Mouse (Mus musculus) midbrain, embryonic 11.5 days (tissue): ENCODE measurements around the gene Gm9758. TPM values are rescaled to one million over a fixed set of nuclear protein-coding genes. Genes with fewer than 3 reads are reported as not detected.
"Not testable (repeated sequence)": the region's sequence is repeated elsewhere in the genome, so short reads cannot be mapped to it uniquely, and the experiment has no call there.

Experiments used
- ATAC-seq: fragments of 200-750 bp; cut with Nextera tagmentation; 2 replicates; pipeline ENCODE4 v1.8.0; 2017; ENCODE audit warnings: moderate TSS enrichment, moderate library complexity; ENCODE audit not compliant: low FRiP score
- DNase-seq: peaks from one replicate; pipeline ENCODE4 v3.0.0; 2015; ENCODE audit warnings: low spot score; ENCODE audit errors: missing footprints
- H3K27ac ChIP-seq: fragments of 300-500 bp; sonication (generic); 2 replicates; pipeline ENCODE4 v1.5.1; 2014; ENCODE audit warnings: low read depth, low read length
- H3K27me3 ChIP-seq: fragments of 300-500 bp; sonication (generic); 2 replicates; pipeline ENCODE4 v1.6.1; 2014; ENCODE audit warnings: mild to moderate bottlenecking, low read length, moderate library complexity, mixed read lengths; ENCODE audit not compliant: control insufficient read depth, insufficient read depth
- H3K36me3 ChIP-seq: fragments of 300-500 bp; sonication (generic); 2 replicates; pipeline ENCODE4 v1.6.1; 2014; ENCODE audit warnings: mild to moderate bottlenecking, low read length, moderate library complexity, mixed read lengths; ENCODE audit not compliant: control insufficient read depth, insufficient read depth
- H3K4me1 ChIP-seq: fragments of 300-500 bp; sonication (generic); 2 replicates; pipeline ENCODE4 v1.6.1; 2014; ENCODE audit warnings: low read length; ENCODE audit not compliant: control insufficient read depth, insufficient read depth
- H3K4me2 ChIP-seq: fragments of 300-500 bp; sonication (generic); 2 replicates; pipeline ENCODE4 v1.6.1; 2014; ENCODE audit warnings: mild to moderate bottlenecking, moderate library complexity
- H3K4me3 ChIP-seq: fragments of 300-500 bp; sonication (generic); 2 replicates; pipeline ENCODE4 v1.5.1; 2014; ENCODE audit warnings: low read depth, low read length
- H3K9ac ChIP-seq: fragments of 300-500 bp; sonication (generic); 2 replicates; pipeline ENCODE4 v1.6.1; 2014; ENCODE audit warnings: low read length
- H3K9me3 ChIP-seq: fragments of 300-500 bp; sonication (generic); 2 replicates; pipeline ENCODE4 v1.6.1; 2016; ENCODE audit warnings: low read length; ENCODE audit not compliant: control insufficient read depth
- WGBS: fragments of 180-500 bp; shearing (Covaris S2); extraction: QIAGEN DNeasy Blood & Tissue Kit; methylation state at CpG from one replicate; pipeline ENCODE4 v1.1.7; 2014; 5-methylcytosine and 5-hydroxymethylcytosine counted together
- polyA plus RNA-seq: library from polyadenylated mRNA; unstranded; fragments of >200 nt; fragmentation: Nextera tagmentation; extraction: Ambion mirVana; gene quantifications from 2 replicates; pipeline ENCODE4 v1.2.1, GENCODE M21; 2014

Gene Gm9758
- polyA plus RNA-seq, 1 experiment from 2014 or later, result not detected

GRCm38 (mm10) chr5:14941043-14941442, 26.3 kb upstream of the Gm9758 start:
- not testable (repeated sequence) for H3K9me3 ChIP-seq, H3K27me3 ChIP-seq, H3K4me3 ChIP-seq, H3K4me2 ChIP-seq, DNase-seq, H3K27ac ChIP-seq, ATAC-seq, H3K4me1 ChIP-seq, H3K9ac ChIP-seq, H3K36me3 ChIP-seq
- 83% methylated on average over 1 of the region's 1 CpGs for WGBS

- not testable (repeated sequence) for H3K9ac ChIP-seq, H3K4me2 ChIP-seq, ATAC-seq, H3K4me3 ChIP-seq, H3K27ac ChIP-seq, H3K36me3 ChIP-seq, DNase-seq, H3K4me1 ChIP-seq, H3K27me3 ChIP-seq, H3K9me3 ChIP-seq
- WGBS, result 47% methylated on average over 1 of the region's 1 CpGs
Measured at GRCm38 (mm10) chr5:14938329-14938728, 23.6 kb upstream of the Gm9758 start, which contains the start of gene Speer4e. Gene Speer4e (minus strand): TSS chr5:14938429.

- not testable (repeated sequence) for H3K27ac ChIP-seq, H3K4me2 ChIP-seq, H3K9ac ChIP-seq, H3K27me3 ChIP-seq, DNase-seq, H3K36me3 ChIP-seq, H3K9me3 ChIP-seq, ATAC-seq, H3K4me3 ChIP-seq, H3K4me1 ChIP-seq
- 79% methylated on average over 5 of the region's 6 CpGs for WGBS
Measured at GRCm38 (mm10) chr5:14933721-14934120, 19.0 kb upstream of the Gm9758 start.

DNA sequence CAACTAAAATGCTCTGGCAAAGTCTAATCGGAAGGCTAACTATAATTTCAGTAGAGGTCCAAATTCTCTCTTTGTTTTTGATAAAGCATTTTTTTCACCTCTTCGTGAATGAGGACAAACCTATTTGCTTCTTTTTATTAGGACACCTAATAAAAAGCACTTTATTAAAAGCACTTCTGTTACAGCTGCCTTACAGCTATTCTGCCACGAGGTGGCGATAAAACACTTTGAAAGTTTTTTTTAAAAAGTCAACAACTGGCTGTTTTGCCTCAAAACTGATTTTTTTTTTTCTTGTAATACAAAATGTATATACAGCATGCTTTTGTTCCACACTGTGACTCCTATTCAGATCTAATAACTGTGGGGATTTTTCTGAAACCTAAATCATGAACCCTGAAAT, 12.3 kb upstream of the Gm9758 start:
- WGBS, result 28% methylated on average over 4 of the region's 4 CpGs
- H3K27ac ChIP-seq, H3K9ac ChIP-seq: not testable (repeated sequence)

DNA sequence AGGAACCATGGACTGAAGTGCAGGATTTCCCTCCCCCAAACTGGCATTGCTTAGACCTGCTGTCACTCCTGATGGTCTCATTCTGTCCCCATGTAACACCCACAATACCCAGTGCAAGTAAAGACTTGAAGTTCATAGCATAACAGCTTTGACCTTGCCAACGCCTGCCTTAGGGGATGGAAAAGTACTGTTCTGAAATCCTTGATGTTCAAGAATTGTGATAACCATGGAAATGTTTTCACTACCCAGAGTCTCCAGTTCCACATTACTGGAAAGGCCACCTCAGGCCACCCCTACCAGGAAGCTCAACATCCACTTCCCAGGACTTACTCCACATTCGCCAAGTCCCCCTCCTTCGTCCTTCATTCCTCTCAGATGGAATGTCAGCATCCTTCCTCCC, 338 bp downstream of the Gm9758 start:
- not testable (repeated sequence) for H3K4me3 ChIP-seq, ATAC-seq, DNase-seq, H3K9ac ChIP-seq, H3K36me3 ChIP-seq, H3K4me1 ChIP-seq, H3K27me3 ChIP-seq, H3K27ac ChIP-seq, H3K4me2 ChIP-seq, H3K9me3 ChIP-seq
- 76% methylated on average over 2 of the region's 3 CpGs for WGBS

More for the DNA sequence above, 12.3 kb upstream of the Gm9758 start:
- not testable (repeated sequence) for ATAC-seq, H3K4me1 ChIP-seq, H3K4me2 ChIP-seq, H3K4me3 ChIP-seq, H3K27me3 ChIP-seq, H3K36me3 ChIP-seq, H3K9me3 ChIP-seq
- peak; percentile 62 for DNase-seq

- DNase-seq, H3K4me3 ChIP-seq, H3K27ac ChIP-seq, ATAC-seq, H3K36me3 ChIP-seq, H3K4me2 ChIP-seq, H3K27me3 ChIP-seq, H3K4me1 ChIP-seq, H3K9me3 ChIP-seq, H3K9ac ChIP-seq: not testable (repeated sequence)
- 15% methylated on average over 3 of the region's 3 CpGs for WGBS
Measured at GRCm38 (mm10) chr5:14903539-14903938, 11.2 kb downstream of the Gm9758 start.

GRCm38 (mm10) chr5:14892242-14892641, 22.5 kb downstream of the Gm9758 start:
- no peaks in the 10 kb centered on the region for H3K4me1 ChIP-seq
- WGBS, result 77% methylated on average over 3 of the region's 3 CpGs
- ATAC-seq (no peak), DNase-seq (no peak)
- H3K4me2 ChIP-seq, result no peak overlapping the region
- H3K4me3 ChIP-seq, result no peak overlapping the region
- no peaks in the 10 kb centered on the region for H3K36me3 ChIP-seq
- no peaks in the 10 kb centered on the region; the same call in 1 of the 2 replicates for H3K9me3 ChIP-seq
- H3K27me3 ChIP-seq, result no peaks in the 10 kb centered on the region
- H3K27ac ChIP-seq, result no peak overlapping the region
- H3K9ac ChIP-seq, result no peak overlapping the region

DNA sequence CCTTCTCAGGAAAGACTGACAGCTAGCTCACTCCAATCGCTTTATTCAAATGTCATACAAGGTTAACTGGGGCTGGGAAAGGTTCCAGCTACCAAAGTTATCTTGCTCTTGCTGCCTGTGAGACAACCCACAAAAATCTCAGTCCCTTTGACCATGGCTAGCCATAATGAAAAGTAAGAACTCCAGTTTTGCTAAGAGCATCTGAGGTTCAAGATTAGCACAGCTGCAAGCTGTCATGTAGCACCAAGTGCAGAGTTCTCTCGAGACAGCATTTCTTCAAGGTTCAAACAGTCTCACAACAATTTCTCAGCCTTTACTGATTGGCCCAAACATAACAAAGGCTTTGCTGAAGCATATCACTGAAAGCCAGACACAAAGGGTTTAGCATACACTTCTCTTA, 29.4 kb downstream of the Gm9758 start:
- H3K27ac ChIP-seq, result not testable (repeated sequence)

More for the DNA sequence above, 29.4 kb downstream of the Gm9758 start:
- H3K27me3 ChIP-seq, H3K36me3 ChIP-seq, H3K4me3 ChIP-seq, H3K9me3 ChIP-seq, ATAC-seq, DNase-seq, H3K4me1 ChIP-seq, H3K4me2 ChIP-seq, H3K9ac ChIP-seq: not testable (repeated sequence)
- WGBS, result 71% methylated on average over 2 of the region's 2 CpGs
